Mouse (Mus musculus) kidney, postnatal 0 days (tissue): ENCODE measurements around the gene Slc48a1. TPM values are rescaled to one million over a fixed set of nuclear protein-coding genes. Genes with fewer than 3 reads are reported as not detected.

Source experiments
- ATAC-seq: fragments of 200-750 bp; cut with Nextera tagmentation; replicated peaks from 2 replicates; pipeline ENCODE4 v1.8.0; 2017; ENCODE audit warnings: low read depth, moderate number of reproducible peaks, moderate TSS enrichment, moderate library complexity; ENCODE audit not compliant: low FRiP score
- DNase-seq: peaks from one replicate; pipeline ENCODE4 v3.0.0-alpha.2; 2016; ENCODE audit warnings: low spot score
- H3K27ac ChIP-seq: fragments of 300-500 bp; sonication (generic); 2 replicates; pipeline ENCODE4 v1.5.1; 2014; ENCODE audit warnings: mild to moderate bottlenecking
- H3K27me3 ChIP-seq: fragments of 300-500 bp; sonication (generic); 2 replicates; pipeline ENCODE4 v1.6.1; 2014; ENCODE audit warnings: low read length, mixed read lengths; ENCODE audit not compliant: insufficient read depth
- H3K36me3 ChIP-seq: fragments of 300-500 bp; sonication (generic); 2 replicates; pipeline ENCODE4 v1.6.1; 2014; ENCODE audit warnings: low read length, mixed read lengths; ENCODE audit not compliant: insufficient read depth
- H3K4me1 ChIP-seq: fragments of 300-500 bp; sonication (generic); replicated peaks from 2 replicates; pipeline ENCODE4 v1.6.1; 2014; ENCODE audit warnings: antibody characterized with exemption, low read length, mixed read lengths; ENCODE audit not compliant: insufficient read depth
- H3K4me2 ChIP-seq: fragments of 300-500 bp; sonication (generic); 2 replicates; pipeline ENCODE4 v1.6.1; 2014; ENCODE audit warnings: mild to moderate bottlenecking, low read length, moderate library complexity, mixed read lengths
- H3K4me3 ChIP-seq: fragments of 300-500 bp; sonication (generic); replicated peaks from 2 replicates; pipeline ENCODE4 v1.5.1; 2014; ENCODE audit warnings: low read depth, low read length
- H3K9ac ChIP-seq: fragments of 300-500 bp; sonication (generic); 2 replicates; pipeline ENCODE4 v1.6.1; 2014; ENCODE audit warnings: low read depth, low read length
- H3K9me3 ChIP-seq: fragments of 300-500 bp; sonication (generic); replicated peaks from 2 replicates; pipeline ENCODE4 v1.6.1; 2016; ENCODE audit warnings: low read length, inconsistent platforms, mixed read lengths
- CTCF ChIP-seq: IDR thresholded peaks from 2 replicates; pipeline ENCODE4 v1.5.1; 2016; ENCODE audit warnings: antibody characterized with exemption, low read depth, mild to moderate bottlenecking, moderate library complexity
- WGBS: fragments of 180-500 bp; shearing (Covaris S2); extraction: QIAGEN DNeasy Blood & Tissue Kit; methylation state at CpG from one replicate; pipeline ENCODE4 v1.1.7; 2014; 5-methylcytosine and 5-hydroxymethylcytosine counted together
- polyA plus RNA-seq: library from polyadenylated mRNA; unstranded; fragments of >200 nt; fragmentation: Nextera tagmentation; extraction: Ambion mirVana; gene quantifications from 2 replicates; pipeline ENCODE4 v1.2.1, GENCODE M21; 2015

Slc48a1 gene
- polyA plus RNA-seq, 1 experiment from 2014 or later = 86.9 TPM

- H3K4me3 ChIP-seq = no peak overlapping the region
- TF ChIP-seq CTCF = no peak
- whole genome bisulfite sequencing = 92% methylated on average over 6 of the region's 6 CpGs
- no peak overlapping the region for H3K9ac ChIP-seq
- no peaks in the 10 kb centered on the region for H3K27me3 ChIP-seq
- H3K9me3 ChIP-seq = no peaks in the 10 kb centered on the region
- H3K27ac ChIP-seq = no peak overlapping the region
- peaks cover 33% of the 10 kb centered on the region for H3K4me1 ChIP-seq
- no peak for ATAC-seq
- no peaks in the 10 kb centered on the region for H3K36me3 ChIP-seq
- no peak overlapping the region for H3K4me2 ChIP-seq
- DNase-seq = no peak
These were observed 63.1 kb downstream of the Slc48a1 start for GRCm38 (mm10) chr15:97841383-97841782.

GRCm38 (mm10) chr15:97842058-97842457, 63.7 kb downstream of the Slc48a1 start:
- Histone ChIP-seq H3K27ac (no peak overlapping the region), H3K36me3 (no peaks in the 10 kb centered on the region), H3K4me3 (no peak overlapping the region), H3K9ac (no peak overlapping the region), H3K4me2 (no peak overlapping the region), H3K4me1 (peaks cover 30% of the 10 kb centered on the region), H3K27me3 (no peaks in the 10 kb centered on the region), H3K9me3 (no peaks in the 10 kb centered on the region)
- ATAC-seq (no peak), DNase-seq (no peak)
- 87% methylated on average over 6 of the region's 6 CpGs for WGBS
- no peak for TF ChIP-seq CTCF

Other genes with a start within 250 kb of the Slc48a1 start
- 36.3 and 37.2 TPM in 2 replicates for gene Rpap3, start 72.7 kb upstream of the Slc48a1 start, polyA plus RNA-seq
- gene Endou, start 47.2 kb upstream of the Slc48a1 start, polyA plus RNA-seq = 1.5 and 2.2 TPM in 2 replicates
- 27.5 and 29.2 TPM in 2 replicates for gene Rapgef3, start 10.5 kb upstream of the Slc48a1 start, polyA plus RNA-seq
- 24.5 and 24.7 TPM in 2 replicates for gene Hdac7, start 66.0 kb downstream of the Slc48a1 start, polyA plus RNA-seq
- 20.6 and 22.5 TPM in 2 replicates for gene Vdr, start 132.1 kb downstream of the Slc48a1 start, polyA plus RNA-seq
- gene Tmem106c, start 185.7 kb downstream of the Slc48a1 start, polyA plus RNA-seq = 55.0 and 58.3 TPM in 2 replicates
- 14.8 and 16.4 TPM in 2 replicates for gene Col2a1, start 226.2 kb downstream of the Slc48a1 start, polyA plus RNA-seq